Mouse (Mus musculus): ENCODE data around the gene Gprc5a.

GRCm38 (mm10) chr6:135041930-135042329 lies 23.5 kb upstream of the Gprc5a start:
- TF ChIP-seq TAL1 (IDR thresholded peaks at IDR 0.05; ENCODE audit: low read length), result no peak
- TF ChIP-seq GATA1 (IDR thresholded peaks at IDR 0.05; ENCODE audit: low read length), result no peak
